Mouse (Mus musculus) ES-CJ7 (cell line): ENCODE results near the gene Cby3.

Experiments used
- DNase-seq: peaks from one replicate; pipeline ENCODE4 v3.0.0; 2011; ENCODE audit warnings: low read depth, low spot score

Gene Cby3

GRCm38 (mm10) chr11:50388217-50388929 lies 34.1 kb downstream of the Cby3 start:
- no peak for DNase-seq

- no peak for DNase-seq
Measured at GRCm38 (mm10) chr11:50389011-50389410, 34.7 kb downstream of the Cby3 start.

GRCm38 (mm10) chr11:50389616-50390015 lies 35.4 kb downstream of the Cby3 start:
- peak; percentile 66 for DNase-seq

GRCm38 (mm10) chr11:50391272-50391960 lies 37.2 kb downstream of the Cby3 start:
- peak; percentile 86 for DNase-seq

GRCm38 (mm10) chr11:50393306-50393705 lies 39.0 kb downstream of the Cby3 start:
- DNase-seq = no peak

- no peak for DNase-seq
Measured at GRCm38 (mm10) chr11:50394731-50395130, 40.5 kb downstream of the Cby3 start.

GRCm38 (mm10) chr11:50396766-50397307 lies 42.6 kb downstream of the Cby3 start:
- no peak for DNase-seq

- DNase-seq = no peak
Measured at GRCm38 (mm10) chr11:50397316-50397715, 43.1 kb downstream of the Cby3 start.

- DNase-seq = no peak
Measured at GRCm38 (mm10) chr11:50398803-50399202, 44.5 kb downstream of the Cby3 start.

- no peak for DNase-seq
Measured at GRCm38 (mm10) chr11:50402481-50402880, 48.2 kb downstream of the Cby3 start.

GRCm38 (mm10) chr11:50403367-50404014 lies 49.2 kb downstream of the Cby3 start:
- no peak for DNase-seq

GRCm38 (mm10) chr11:50407235-50407634 lies 53.0 kb downstream of the Cby3 start:
- DNase-seq = no peak
